Mouse (Mus musculus) cerebellum, adult 2 months (tissue): ENCODE data around the gene Limch1.

ENCODE experiments used
- CTCF ChIP-seq: fragments of 200-500 bp; IDR thresholded peaks from 2 replicates; pipeline ENCODE4 v1.5.1; 2011; ENCODE audit warnings: low read depth, mild to moderate bottlenecking, control low read depth, low read length, moderate library complexity, borderline replicate concordance; ENCODE audit not compliant: insufficient read depth
- POLR2A ChIP-seq: fragments of 200-500 bp; IDR thresholded peaks from 2 replicates; pipeline ENCODE4 v1.6.1; 2011; ENCODE audit warnings: low read length, control low read depth, borderline replicate concordance; ENCODE audit not compliant: insufficient read depth

- TF ChIP-seq CTCF, result no peak
- no peak for TF ChIP-seq POLR2A
Observed at GRCm38 (mm10) chr5:66967147-66967546, 221.5 kb downstream of the Limch1 start.
